Mouse (Mus musculus) ovary, postnatal 14 days (tissue): ENCODE results near the gene Plekhg5.

Source experiments
- DNase-seq: peaks from one replicate; pipeline ENCODE4 v3.0.0; 2022; ENCODE audit warnings: low spot score

The Plekhg5 gene

GRCm38 (mm10) chr4:152146033-152146827 lies 73.9 kb downstream of the Plekhg5 start:
- DNase-seq = no peak

GRCm38 (mm10) chr4:152150546-152150945 lies 78.2 kb downstream of the Plekhg5 start:
- no peak for DNase-seq

GRCm38 (mm10) chr4:152151451-152151965 lies 79.2 kb downstream of the Plekhg5 start:
- no peak for DNase-seq

- peak; percentile 43 for DNase-seq
Measured at GRCm38 (mm10) chr4:152151966-152152544, 79.8 kb downstream of the Plekhg5 start, which contains the start of gene Espn. Espn (minus strand) TSS chr4:152152371.

- DNase-seq = peak; percentile 83
Measured at GRCm38 (mm10) chr4:152153771-152154177, 81.5 kb downstream of the Plekhg5 start.

- DNase-seq = no peak
Measured at GRCm38 (mm10) chr4:152155019-152155418, 82.7 kb downstream of the Plekhg5 start.

- no peak for DNase-seq
Measured at GRCm38 (mm10) chr4:152157779-152158584, 85.7 kb downstream of the Plekhg5 start.

GRCm38 (mm10) chr4:152158585-152159284 lies 86.4 kb downstream of the Plekhg5 start, which contains the start of gene Hes2:
Hes2 (plus strand) TSS chr4:152158867.
- no peak for DNase-seq

GRCm38 (mm10) chr4:152159285-152159678 lies 87.0 kb downstream of the Plekhg5 start:
- DNase-seq = no peak

- DNase-seq = no peak
Measured at GRCm38 (mm10) chr4:152160748-152161147, 88.5 kb downstream of the Plekhg5 start.

GRCm38 (mm10) chr4:152161601-152162000 lies 89.3 kb downstream of the Plekhg5 start:
- DNase-seq = no peak

- DNase-seq = no peak
Measured at GRCm38 (mm10) chr4:152162748-152163147, 90.5 kb downstream of the Plekhg5 start.
